Mouse (Mus musculus): ENCODE data around the gene Tubgcp4. TPM values are rescaled to one million over a fixed set of nuclear protein-coding genes. Genes with fewer than 3 reads are reported as not detected.

The Tubgcp4 gene
- polyA plus RNA-seq, 1 experiment from 2014 or later, result 56.9 TPM

- Histone ChIP-seq H3K4me3 (no peak overlapping the region), H3K27ac (no peak overlapping the region), H3K4me2 (no peak overlapping the region), H3K27me3 (replicated peaks) (no peaks in the 10 kb centered on the region), H3K9ac (no peak overlapping the region), H3K9me3 (no peaks in the 10 kb centered on the region), H3K4me1 (no peaks in the 10 kb centered on the region), H3K36me3 (replicated peaks) (peaks cover 33% of the 10 kb centered on the region; the same call in 1 of the 2 replicates)
- WGBS, result 94% methylated on average over 3 of the region's 3 CpGs
- ATAC-seq (replicated peaks), result no peak
These were observed 17.4 kb upstream of the Tubgcp4 start for GRCm38 (mm10) chr2:121153100-121153499.

GRCm38 (mm10) chr2:121169173-121169572 is 1.3 kb upstream of the Tubgcp4 start:
- Histone ChIP-seq H3K4me3 (peak overlapping the region; percentile 97), H3K36me3 (replicated peaks) (peaks cover 2% of the 10 kb centered on the region; the same call in 1 of the 2 replicates), H3K4me1 (peaks cover 32% of the 10 kb centered on the region), H3K27me3 (replicated peaks) (no peaks in the 10 kb centered on the region), H3K9ac (peak overlapping the region; percentile 24), H3K27ac (no peak overlapping the region), H3K4me2 (peak overlapping the region; percentile 79), H3K9me3 (no peaks in the 10 kb centered on the region)
- 75% methylated on average over 4 of the region's 4 CpGs for WGBS
- no peak for ATAC-seq (replicated peaks)

- no peak for ATAC-seq (replicated peaks)
- Histone ChIP-seq H3K36me3 (replicated peaks) (peaks cover 7% of the 10 kb centered on the region; the same call in 1 of the 2 replicates), H3K27ac (no peak overlapping the region), H3K4me3 (peak overlapping the region; percentile 97), H3K9ac (peak overlapping the region; percentile 77), H3K9me3 (no peaks in the 10 kb centered on the region), H3K27me3 (replicated peaks) (no peaks in the 10 kb centered on the region), H3K4me1 (peaks cover 32% of the 10 kb centered on the region), H3K4me2 (peak overlapping the region; percentile 79)
- WGBS, result 6% methylated on average over 9 of the region's 9 CpGs
These were observed 552 bp upstream of the Tubgcp4 start for GRCm38 (mm10) chr2:121169902-121170301.

- Histone ChIP-seq H3K9ac (peak within 1 kb of the TSS; percentile 77), H3K27me3 (replicated peaks) (no peaks in the 10 kb centered on the region), H3K9me3 (no peaks in the 10 kb centered on the region), H3K4me2 (peak within 1 kb of the TSS; percentile 79), H3K4me1 (peaks cover 32% of the 10 kb centered on the region), H3K36me3 (replicated peaks) (peaks cover 18% of the 10 kb centered on the region; the same call in 1 of the 2 replicates), H3K4me3 (peak within 1 kb of the TSS; percentile 97), H3K27ac (peak within 1 kb of the TSS; percentile 88)
- peak; percentile 98 for ATAC-seq (replicated peaks)
- under 1% methylated on average over 66 of the region's 66 CpGs for WGBS
These were observed 707 bp downstream of the Tubgcp4 start, which contains the start of gene Zscan29 for GRCm38 (mm10) chr2:121170980-121171742. Zscan29 (minus strand) TSS chr2:121171125.

GRCm38 (mm10) chr2:121178828-121179479 is 8.5 kb downstream of the Tubgcp4 start:
- 91% methylated on average over 3 of the region's 3 CpGs for WGBS

GRCm38 (mm10) chr2:121183431-121183830 is 13.0 kb downstream of the Tubgcp4 start:
- WGBS, result 90% methylated on average over 5 of the region's 5 CpGs
- H3K9ac ChIP-seq, result no peak overlapping the region
- H3K27ac ChIP-seq, result no peak overlapping the region
- ATAC-seq (replicated peaks), result no peak
- H3K4me3 ChIP-seq, result no peak overlapping the region
- H3K9me3 ChIP-seq, result no peaks in the 10 kb centered on the region
- no peak overlapping the region for H3K4me2 ChIP-seq
- peaks cover 62% of the 10 kb centered on the region for H3K36me3 ChIP-seq (replicated peaks)
- no peaks in the 10 kb centered on the region for H3K4me1 ChIP-seq
- H3K27me3 ChIP-seq (replicated peaks), result no peaks in the 10 kb centered on the region

More at GRCm38 (mm10) chr2:121178828-121179479, 8.5 kb downstream of the Tubgcp4 start:
- Histone ChIP-seq H3K9me3 (no peaks in the 10 kb centered on the region), H3K27me3 (replicated peaks) (no peaks in the 10 kb centered on the region), H3K4me1 (no peaks in the 10 kb centered on the region), H3K27ac (no peak overlapping the region), H3K36me3 (replicated peaks) (peaks cover 65% of the 10 kb centered on the region), H3K4me3 (no peak overlapping the region), H3K9ac (no peak overlapping the region), H3K4me2 (no peak overlapping the region)
- ATAC-seq (replicated peaks), result no peak

- Histone ChIP-seq H3K36me3 (replicated peaks) (peaks cover 61% of the 10 kb centered on the region), H3K4me3 (no peak overlapping the region), H3K27ac (no peak overlapping the region), H3K9ac (no peak overlapping the region), H3K9me3 (no peaks in the 10 kb centered on the region), H3K4me1 (no peaks in the 10 kb centered on the region), H3K27me3 (replicated peaks) (no peaks in the 10 kb centered on the region), H3K4me2 (no peak overlapping the region)
- no peak for ATAC-seq (replicated peaks)
- WGBS, result 96% methylated on average over 7 of the region's 7 CpGs
These were observed 13.7 kb downstream of the Tubgcp4 start for GRCm38 (mm10) chr2:121184142-121184541.

- H3K9me3 ChIP-seq, result no peaks in the 10 kb centered on the region
- H3K4me1 ChIP-seq, result no peaks in the 10 kb centered on the region
- no peaks in the 10 kb centered on the region for H3K27me3 ChIP-seq (replicated peaks)
- peaks cover 78% of the 10 kb centered on the region for H3K36me3 ChIP-seq (replicated peaks)
- H3K27ac ChIP-seq, result no peak overlapping the region
- WGBS, result 81% methylated on average over 1 of the region's 1 CpGs
- H3K9ac ChIP-seq, result no peak overlapping the region
- no peak overlapping the region for H3K4me2 ChIP-seq
- ATAC-seq (replicated peaks), result no peak
- no peak overlapping the region for H3K4me3 ChIP-seq
These were observed 18.1 kb downstream of the Tubgcp4 start for GRCm38 (mm10) chr2:121188530-121188929.

- Histone ChIP-seq H3K9me3 (no peaks in the 10 kb centered on the region), H3K4me3 (no peak overlapping the region), H3K9ac (no peak overlapping the region), H3K27ac (no peak overlapping the region), H3K4me2 (no peak overlapping the region), H3K27me3 (replicated peaks) (no peaks in the 10 kb centered on the region), H3K4me1 (no peaks in the 10 kb centered on the region), H3K36me3 (replicated peaks) (peaks cover 84% of the 10 kb centered on the region)
- ATAC-seq (replicated peaks), result no peak
- 87% methylated on average over 9 of the region's 9 CpGs for whole genome bisulfite sequencing
These were observed 25.0 kb downstream of the Tubgcp4 start for GRCm38 (mm10) chr2:121195466-121195865.

GRCm38 (mm10) chr2:121204276-121204675 is 33.8 kb downstream of the Tubgcp4 start:
- no peaks in the 10 kb centered on the region for H3K27me3 ChIP-seq (replicated peaks)
- WGBS, result 95% methylated on average over 17 of the region's 17 CpGs
- no peak overlapping the region for H3K27ac ChIP-seq
- no peak overlapping the region for H3K4me2 ChIP-seq
- no peaks in the 10 kb centered on the region for H3K4me1 ChIP-seq
- peaks cover 86% of the 10 kb centered on the region for H3K36me3 ChIP-seq (replicated peaks)
- H3K9ac ChIP-seq, result no peak overlapping the region
- no peaks in the 10 kb centered on the region for H3K9me3 ChIP-seq
- no peak for ATAC-seq (replicated peaks)
- H3K4me3 ChIP-seq, result no peak overlapping the region

- Histone ChIP-seq H3K27me3 (replicated peaks) (no peaks in the 10 kb centered on the region), H3K4me2 (no peak overlapping the region), H3K4me1 (no peaks in the 10 kb centered on the region), H3K9ac (no peak overlapping the region), H3K9me3 (no peaks in the 10 kb centered on the region), H3K4me3 (no peak overlapping the region), H3K27ac (no peak overlapping the region), H3K36me3 (replicated peaks) (peaks cover 86% of the 10 kb centered on the region)
- no peak for ATAC-seq (replicated peaks)
- WGBS, result 84% methylated on average over 3 of the region's 3 CpGs
These were observed 36.1 kb downstream of the Tubgcp4 start for GRCm38 (mm10) chr2:121206541-121206940.

GRCm38 (mm10) chr2:121214491-121214890 is 44.0 kb downstream of the Tubgcp4 start:
- Histone ChIP-seq H3K27me3 (replicated peaks) (no peaks in the 10 kb centered on the region), H3K4me1 (no peaks in the 10 kb centered on the region), H3K9me3 (no peaks in the 10 kb centered on the region), H3K27ac (no peak overlapping the region), H3K4me2 (no peak overlapping the region), H3K36me3 (replicated peaks) (peaks cover 62% of the 10 kb centered on the region), H3K9ac (no peak overlapping the region), H3K4me3 (no peak overlapping the region)
- 86% methylated on average over 3 of the region's 3 CpGs for WGBS
- no peak for ATAC-seq (replicated peaks)
